Mouse (Mus musculus): ENCODE results near the gene Dhx58.

- no peak for TF ChIP-seq CTCF (IDR thresholded peaks at IDR 0.05; ENCODE audit: extremely low read depth, insufficient read length, insufficient replicate concordance, low read depth, low read length)
- no peak for TF ChIP-seq POLR2A (IDR thresholded peaks at IDR 0.05; ENCODE audit: low read depth, low read length)
These were observed 18.7 kb downstream of the Dhx58 start for GRCm38 (mm10) chr11:100685371-100685770.

All from small intestine, adult 2 months (tissue).